In the genomic region with DNA sequence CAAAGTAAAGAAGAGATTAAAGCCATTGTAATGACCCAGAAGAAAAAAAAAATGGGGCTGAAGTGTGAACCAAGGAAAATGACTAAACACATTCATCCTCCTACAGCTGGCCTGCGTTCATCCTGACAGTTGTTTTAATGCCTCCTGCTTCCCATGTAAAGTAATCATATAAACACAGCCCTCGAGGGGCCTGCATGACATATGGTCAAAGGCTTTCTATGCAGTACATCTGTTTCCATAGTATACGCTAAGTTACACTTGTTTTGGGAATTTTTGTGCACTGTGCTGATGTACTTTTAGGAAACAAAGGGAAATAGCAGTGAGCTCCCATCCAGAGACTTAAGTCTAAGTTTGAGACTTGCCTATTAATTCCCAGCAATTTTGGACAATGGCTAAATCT, we compare ENCODE assay signal across 19 mouse cellular contexts.
"Had no signal": no experiment of that assay in that cellular context is flagged by ENCODE, and none has a peak within 500 bp of the region (broad histone marks: within the 10 kb centered on the region; RNA-seq: fewer than 3 reads in every experiment).

No protein-coding gene starts in this region.

- H3K27me3 ChIP-seq: limb, embryonic 12.5 days; liver, embryonic 15.5 days; lung, embryonic 15.5 days; megakaryocyte, embryonic 14.5 days; midbrain, embryonic 12.5 days; neural tube, embryonic 13.5 days had no signal

- DNase-seq: kidney, adult 8-10 months; kidney, postnatal 36 days; layer of hippocampus, adult 9-11 months; layer of hippocampus, postnatal 36 days; lung, postnatal 14 days; retina, postnatal 1 day; right cerebral cortex, postnatal 4 days; spleen, adult 18-20 months; thymus, adult 18-20 months; thymus, postnatal 14 days had no signal

- H3K27ac ChIP-seq: limb, embryonic 12.5 days; liver, embryonic 15.5 days; lung, embryonic 15.5 days; macrophage; midbrain, embryonic 12.5 days; neural tube, embryonic 13.5 days had no signal

- H3K36me3 ChIP-seq: limb, embryonic 12.5 days; liver, embryonic 15.5 days; lung, embryonic 15.5 days; midbrain, embryonic 12.5 days; neural tube, embryonic 13.5 days had no signal

- H3K4me3 ChIP-seq: limb, embryonic 12.5 days; liver, embryonic 15.5 days; lung, embryonic 15.5 days; megakaryocyte, embryonic 14.5 days; midbrain, embryonic 12.5 days; neural tube, embryonic 13.5 days had no signal

- H3K4me2 ChIP-seq: limb, embryonic 12.5 days; liver, embryonic 11.5 days; liver, embryonic 15.5 days; lung, embryonic 15.5 days; midbrain, embryonic 12.5 days; neural tube, embryonic 13.5 days had no signal

- H3K9ac ChIP-seq: limb, embryonic 12.5 days; liver, embryonic 15.5 days; lung, embryonic 15.5 days; midbrain, embryonic 12.5 days; neural tube, embryonic 13.5 days had no signal

- H3K4me1 ChIP-seq: limb, embryonic 12.5 days; liver, embryonic 15.5 days; lung, embryonic 15.5 days; megakaryocyte, embryonic 14.5 days; midbrain, embryonic 12.5 days; neural tube, embryonic 13.5 days had no signal

- H3K9me3 ChIP-seq: limb, embryonic 12.5 days; liver, embryonic 15.5 days; lung, embryonic 15.5 days; midbrain, embryonic 12.5 days; neural tube, embryonic 13.5 days had no signal

- ATAC-seq: midbrain, embryonic 16.5 days had no signal
